Mouse (Mus musculus) stomach, embryonic 15.5 days (tissue): ENCODE results near the gene Pawr. TPM values are rescaled to one million over a fixed set of nuclear protein-coding genes. Genes with fewer than 3 reads are reported as not detected.

Source experiments
- ATAC-seq: fragments of 200-750 bp; cut with Nextera tagmentation; 2 replicates; pipeline ENCODE4 v1.8.0; 2017; ENCODE audit warnings: low read depth, moderate number of reproducible peaks, moderate TSS enrichment; ENCODE audit not compliant: insufficient read depth, low FRiP score
- H3K27ac ChIP-seq: fragments of 300-500 bp; sonication (generic); 2 replicates; pipeline ENCODE4 v1.5.1; 2015; ENCODE audit warnings: mild to moderate bottlenecking, inconsistent platforms
- H3K27me3 ChIP-seq: fragments of 300-500 bp; sonication (generic); replicated peaks from 2 replicates; pipeline ENCODE4 v1.6.1; 2015; ENCODE audit warnings: inconsistent platforms
- H3K36me3 ChIP-seq: fragments of 300-500 bp; sonication (generic); 2 replicates; pipeline ENCODE4 v1.6.1; 2015; ENCODE audit warnings: inconsistent platforms
- H3K4me1 ChIP-seq: fragments of 300-500 bp; sonication (generic); 2 replicates; pipeline ENCODE4 v1.6.1; 2015; ENCODE audit warnings: inconsistent platforms
- H3K4me2 ChIP-seq: fragments of 300-500 bp; sonication (generic); 2 replicates; pipeline ENCODE4 v1.6.1; 2015; ENCODE audit warnings: mild to moderate bottlenecking, inconsistent platforms
- H3K4me3 ChIP-seq: fragments of 300-500 bp; sonication (generic); replicated peaks from 2 replicates; pipeline ENCODE4 v1.5.1; 2015; ENCODE audit warnings: inconsistent platforms
- H3K9ac ChIP-seq: fragments of 300-500 bp; sonication (generic); 2 replicates; pipeline ENCODE4 v1.6.1; 2015; ENCODE audit warnings: inconsistent platforms
- H3K9me3 ChIP-seq: fragments of 300-500 bp; sonication (generic); 2 replicates; pipeline ENCODE4 v1.6.1; 2016; ENCODE audit warnings: inconsistent platforms
- WGBS: fragments of 180-500 bp; shearing (Covaris S2); methylation state at CpG from one replicate; pipeline ENCODE4 v1.1.7; 2015; 5-methylcytosine and 5-hydroxymethylcytosine counted together
- polyA plus RNA-seq: library from polyadenylated mRNA; unstranded; fragments of >200 nt; fragmentation: Nextera tagmentation; extraction: Ambion mirVana; gene quantifications from 2 replicates; pipeline ENCODE4 v1.2.1, GENCODE M21; 2015

Gene Pawr
- polyA plus RNA-seq, 1 experiment from 2014 or later: 15.0 TPM

DNA sequence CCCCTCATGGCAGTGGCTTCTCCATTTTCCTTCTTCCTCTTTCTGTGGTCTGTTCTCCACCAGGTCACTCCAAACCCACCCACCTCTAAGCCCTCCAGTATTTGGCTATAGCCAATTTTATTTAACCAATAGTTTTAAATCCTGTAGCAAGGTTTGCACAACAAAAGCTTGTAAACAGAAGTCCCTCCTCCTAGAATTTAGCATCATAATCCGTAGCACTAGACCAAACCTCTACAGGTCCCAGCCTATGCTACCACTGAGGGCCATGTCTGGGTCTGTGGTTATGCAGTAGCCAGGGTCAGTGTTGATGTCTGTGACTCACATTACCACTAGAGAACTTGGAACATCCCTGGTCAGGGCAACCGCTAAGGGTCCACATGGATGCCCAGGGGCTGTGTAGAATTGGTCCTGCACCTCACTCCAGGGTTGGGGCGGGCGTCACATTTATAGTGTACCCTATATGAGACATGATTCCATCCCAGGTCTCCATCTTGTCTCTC lies 71.5 kb downstream of the Pawr start:
- no peak for ATAC-seq
- Histone ChIP-seq H3K36me3 (no peaks in the 10 kb centered on the region), H3K4me1 (peaks cover 4% of the 10 kb centered on the region; the same call in 1 of the 2 replicates), H3K27ac (no peak overlapping the region), H3K27me3 (no peaks in the 10 kb centered on the region), H3K4me2 (no peak overlapping the region), H3K9me3 (no peaks in the 10 kb centered on the region), H3K9ac (no peak overlapping the region), H3K4me3 (no peak overlapping the region)
- WGBS: 90% methylated on average over 4 of the region's 4 CpGs

DNA sequence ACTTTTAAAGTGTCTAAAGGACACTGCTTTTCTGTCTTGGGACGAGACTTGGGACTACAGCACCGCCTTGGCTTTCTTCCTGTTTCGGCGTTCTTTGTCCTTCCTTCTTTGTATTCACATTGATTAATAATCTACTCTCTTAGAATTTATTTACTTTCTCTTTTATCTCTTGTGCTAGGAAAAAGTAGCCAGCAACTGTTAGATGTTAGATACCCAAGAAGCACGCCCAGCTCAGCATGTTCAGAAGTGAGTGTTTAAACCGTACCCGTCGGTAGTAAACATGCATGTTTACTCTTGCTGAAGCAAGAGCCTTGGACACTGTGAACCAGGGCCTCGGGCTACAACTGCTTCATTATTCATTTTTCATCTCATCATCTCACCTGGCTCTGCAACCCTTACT lies 72.2 kb downstream of the Pawr start:
- Histone ChIP-seq H3K9ac (no peak overlapping the region), H3K4me3 (no peak overlapping the region), H3K36me3 (no peaks in the 10 kb centered on the region), H3K27me3 (no peaks in the 10 kb centered on the region), H3K4me2 (no peak overlapping the region), H3K9me3 (no peaks in the 10 kb centered on the region), H3K27ac (peak overlapping the region; percentile 36), H3K4me1 (peaks cover 4% of the 10 kb centered on the region; the same call in 1 of the 2 replicates)
- 53% methylated on average over 9 of the region's 9 CpGs for WGBS
- no peak for ATAC-seq

DNA sequence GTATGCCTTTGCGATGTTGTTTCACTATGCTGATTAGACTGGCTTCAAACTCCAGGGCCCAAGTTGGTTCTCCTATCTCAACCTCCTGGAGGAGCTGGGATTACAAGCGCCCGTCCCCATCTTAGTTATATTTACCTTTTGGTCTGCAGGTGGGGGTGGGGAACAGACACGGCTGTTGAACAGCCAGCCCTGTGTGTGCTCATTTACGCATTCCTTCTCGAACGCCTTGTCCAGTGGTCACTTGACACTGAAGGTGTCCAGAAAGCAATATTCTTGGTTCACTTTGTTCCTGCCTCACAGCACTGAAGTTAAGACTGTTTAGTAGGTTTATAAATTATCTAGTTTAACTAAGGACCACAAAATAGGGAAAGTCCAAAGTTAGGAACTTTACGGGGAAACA lies 73.2 kb downstream of the Pawr start:
- peak overlapping the region; percentile 36; the same call in 1 of the 2 replicates for H3K27ac ChIP-seq
- no peak overlapping the region for H3K4me3 ChIP-seq

DNA sequence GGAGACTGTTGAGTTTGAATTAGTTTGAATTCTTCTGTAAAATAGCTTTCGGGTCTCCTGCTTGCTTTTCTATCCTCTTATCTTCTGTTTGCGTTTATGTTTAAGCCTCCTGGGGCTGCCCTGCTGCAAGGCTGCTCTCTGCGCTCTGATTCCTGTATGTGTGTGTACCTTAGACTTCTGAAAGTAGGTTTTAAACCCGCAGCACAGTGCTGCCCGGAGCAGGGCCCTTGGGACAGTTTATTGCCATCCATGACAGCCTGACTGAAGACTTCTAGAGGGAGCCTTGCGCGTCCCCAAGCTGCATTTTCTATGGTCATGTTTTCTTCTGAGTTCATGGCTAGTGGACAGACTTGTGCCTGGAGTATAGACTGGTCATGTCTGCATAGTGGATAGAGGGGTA lies 74.0 kb downstream of the Pawr start:
- Histone ChIP-seq H3K4me2 (peak overlapping the region; percentile 32), H3K9ac (no peak overlapping the region), H3K36me3 (no peaks in the 10 kb centered on the region), H3K4me3 (no peak overlapping the region), H3K27me3 (no peaks in the 10 kb centered on the region), H3K27ac (peak overlapping the region; percentile 68), H3K4me1 (peaks cover 4% of the 10 kb centered on the region; the same call in 1 of the 2 replicates), H3K9me3 (no peaks in the 10 kb centered on the region)
- ATAC-seq: 0 out of 2 replicates have a peak, but pooled peaks have one; percentile 32
- 34% methylated on average over 7 of the region's 7 CpGs for WGBS

More for the DNA sequence above, 73.2 kb downstream of the Pawr start:
- peaks cover 4% of the 10 kb centered on the region; the same call in 1 of the 2 replicates for H3K4me1 ChIP-seq
- H3K9me3 ChIP-seq: no peaks in the 10 kb centered on the region
- H3K9ac ChIP-seq: no peak overlapping the region
- H3K4me2 ChIP-seq: no peak overlapping the region
- H3K36me3 ChIP-seq: no peaks in the 10 kb centered on the region
- no peaks in the 10 kb centered on the region for H3K27me3 ChIP-seq
- WGBS: 45% methylated on average over 8 of the region's 8 CpGs
- no peak for ATAC-seq

DNA sequence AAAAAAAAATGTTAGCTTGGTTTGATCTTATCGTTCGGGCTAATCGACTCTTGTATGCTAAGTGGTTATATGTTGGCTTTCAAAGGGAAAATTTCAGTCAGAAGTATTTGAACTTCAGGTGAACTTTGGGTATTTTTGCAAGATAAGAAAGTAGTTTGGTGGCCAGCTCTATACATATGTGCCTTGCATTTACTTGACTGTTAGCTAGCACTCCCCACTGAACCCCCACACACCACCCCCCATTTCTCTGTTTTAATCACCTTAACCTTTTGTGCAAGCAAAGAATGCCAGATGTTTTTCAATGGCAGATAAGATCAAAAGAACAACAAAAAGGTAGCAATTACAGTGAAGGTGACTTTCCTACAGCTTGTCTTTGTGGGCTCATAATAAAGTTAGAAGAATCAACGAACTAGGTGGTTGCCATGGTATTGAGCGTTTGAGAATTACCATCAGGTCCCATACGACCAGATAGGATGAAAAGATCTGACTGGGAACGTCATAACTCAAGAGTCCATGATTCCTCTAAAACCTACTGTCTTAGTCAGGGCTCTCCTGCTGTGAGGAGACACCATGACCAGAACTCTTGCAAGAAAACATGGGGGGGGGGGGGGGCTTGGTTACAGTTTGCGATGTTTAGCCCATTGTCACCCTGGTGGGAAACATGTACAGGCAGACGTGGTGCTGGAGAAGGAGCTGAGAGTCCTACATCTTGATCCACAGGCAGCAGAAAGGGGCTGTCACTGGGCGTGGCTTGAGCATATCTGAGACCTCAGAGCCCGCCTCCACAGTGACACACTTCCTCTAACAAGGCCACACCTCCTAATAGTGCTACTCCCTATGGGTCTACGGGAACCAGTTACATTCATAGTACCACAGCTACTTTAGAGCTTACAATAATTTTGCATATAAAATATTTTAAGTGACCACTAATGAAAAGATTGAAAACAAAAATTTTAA lies 75.2 kb downstream of the Pawr start:
- 66% methylated on average over 12 of the region's 12 CpGs for WGBS
- peak; percentile 75 for ATAC-seq

DNA sequence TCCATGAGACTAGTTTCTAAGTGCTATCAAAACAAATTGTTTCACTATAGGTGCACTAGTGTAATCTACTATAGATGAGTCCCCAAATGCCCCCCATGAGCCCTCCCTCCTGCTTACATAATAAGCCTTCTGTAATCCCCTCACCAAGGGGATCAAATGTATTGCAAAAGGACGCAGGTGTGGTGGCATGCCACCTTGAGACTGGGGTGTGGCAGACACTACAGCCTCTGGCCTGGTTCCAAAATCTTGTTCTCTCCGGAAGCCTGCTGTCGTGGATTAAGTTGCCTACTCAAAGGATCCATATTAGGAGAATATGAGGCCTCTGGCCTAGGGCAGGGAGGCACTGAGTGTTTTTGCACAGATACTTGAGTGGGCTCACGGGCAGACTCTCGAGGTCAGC lies 76.1 kb downstream of the Pawr start:
- 36% methylated on average over 5 of the region's 5 CpGs for WGBS
- Histone ChIP-seq H3K4me2 (no peak overlapping the region), H3K36me3 (no peaks in the 10 kb centered on the region), H3K27ac (peak overlapping the region; percentile 23), H3K4me3 (no peak overlapping the region), H3K4me1 (peaks cover 4% of the 10 kb centered on the region; the same call in 1 of the 2 replicates), H3K27me3 (no peaks in the 10 kb centered on the region), H3K9ac (no peak overlapping the region), H3K9me3 (no peaks in the 10 kb centered on the region)
- ATAC-seq: no peak

More for the DNA sequence above, 75.2 kb downstream of the Pawr start:
- no peak overlapping the region for H3K4me2 ChIP-seq
- no peak overlapping the region for H3K4me3 ChIP-seq
- H3K27ac ChIP-seq: peak overlapping the region; percentile 68; the same call in 1 of the 2 replicates
- H3K4me1 ChIP-seq: peaks cover 4% of the 10 kb centered on the region; the same call in 1 of the 2 replicates
- no peak overlapping the region for H3K9ac ChIP-seq
- no peaks in the 10 kb centered on the region for H3K27me3 ChIP-seq
- no peaks in the 10 kb centered on the region for H3K9me3 ChIP-seq
- no peaks in the 10 kb centered on the region for H3K36me3 ChIP-seq

DNA sequence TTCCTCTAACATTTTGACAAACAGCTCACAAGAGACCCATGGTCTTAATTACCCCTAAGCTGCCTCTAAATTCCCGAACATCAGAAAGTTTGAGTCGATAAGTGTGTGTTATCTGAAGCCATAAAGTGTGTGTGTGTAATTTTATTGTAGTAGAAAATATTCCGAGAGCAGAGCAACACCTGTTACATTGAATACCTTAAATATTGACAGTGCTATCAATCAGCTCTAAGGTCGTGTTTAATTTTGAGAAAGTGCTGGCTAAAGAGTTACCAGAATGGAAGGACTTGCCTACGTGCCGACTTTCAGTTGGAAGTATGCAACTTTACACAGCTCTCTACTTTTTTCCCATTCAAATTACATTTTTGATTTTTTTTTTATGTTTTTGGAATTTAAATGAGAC lies 76.5 kb downstream of the Pawr start:
- no peak overlapping the region for H3K4me2 ChIP-seq
- no peaks in the 10 kb centered on the region for H3K27me3 ChIP-seq
- H3K4me3 ChIP-seq: no peak overlapping the region
- peaks cover 4% of the 10 kb centered on the region; the same call in 1 of the 2 replicates for H3K4me1 ChIP-seq
- H3K27ac ChIP-seq: peak overlapping the region; percentile 23
- WGBS: 53% methylated on average over 6 of the region's 6 CpGs
- no peaks in the 10 kb centered on the region for H3K36me3 ChIP-seq
- H3K9ac ChIP-seq: no peak overlapping the region
- peak; percentile 40; the same call in 1 of the 2 replicates for ATAC-seq
- H3K9me3 ChIP-seq: no peaks in the 10 kb centered on the region

DNA sequence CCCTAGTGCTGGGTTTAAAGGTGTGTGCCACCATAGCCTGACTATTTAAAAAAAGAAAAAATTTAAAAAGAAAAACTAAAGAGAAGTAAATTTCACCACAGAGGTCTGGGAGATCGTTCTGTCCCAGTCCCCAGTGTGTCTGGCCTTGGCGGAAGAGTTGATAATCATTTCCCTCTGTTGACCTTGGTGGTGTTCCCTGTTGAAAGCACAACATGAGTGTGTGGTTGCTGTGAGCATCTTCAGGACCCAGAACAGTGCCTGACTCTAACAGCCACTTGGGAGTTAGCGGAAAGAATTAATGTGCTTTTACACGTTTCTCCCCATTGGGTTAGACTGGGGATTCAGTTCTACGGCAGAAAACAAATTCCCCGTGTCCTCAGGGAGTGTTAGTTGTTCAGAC lies 77.1 kb downstream of the Pawr start:
- no peak overlapping the region for H3K9ac ChIP-seq
- no peaks in the 10 kb centered on the region for H3K36me3 ChIP-seq
- ATAC-seq: no peak
- no peak overlapping the region for H3K4me3 ChIP-seq
- H3K9me3 ChIP-seq: no peaks in the 10 kb centered on the region
- 68% methylated on average over 6 of the region's 6 CpGs for WGBS
- peak overlapping the region; percentile 23; the same call in 1 of the 2 replicates for H3K27ac ChIP-seq
- H3K4me2 ChIP-seq: no peak overlapping the region
- H3K27me3 ChIP-seq: no peaks in the 10 kb centered on the region
- peaks cover 4% of the 10 kb centered on the region; the same call in 1 of the 2 replicates for H3K4me1 ChIP-seq

DNA sequence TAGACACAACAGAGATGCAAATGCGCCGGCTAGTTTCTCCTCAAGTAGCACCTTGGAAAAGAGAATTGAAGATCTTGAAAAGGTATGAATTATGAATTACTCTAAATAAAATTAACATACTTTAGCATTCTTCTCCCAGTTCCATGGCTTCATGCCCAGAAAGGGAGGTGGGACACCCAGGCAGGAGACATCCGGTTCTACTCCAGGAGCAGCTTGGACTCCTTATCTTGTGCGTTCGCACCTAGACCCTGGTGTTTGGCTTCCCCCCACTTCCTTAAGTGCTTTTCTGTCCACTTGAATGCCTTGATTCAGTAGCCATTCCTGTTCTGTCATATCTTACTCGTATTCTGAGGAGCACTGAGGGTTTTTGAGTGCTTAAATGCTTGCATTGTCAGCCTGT lies 77.6 kb downstream of the Pawr start:
- no peak for ATAC-seq
- WGBS: 65% methylated on average over 6 of the region's 6 CpGs
- no peaks in the 10 kb centered on the region for H3K27me3 ChIP-seq
- H3K4me1 ChIP-seq: peaks cover 4% of the 10 kb centered on the region; the same call in 1 of the 2 replicates
- H3K9ac ChIP-seq: no peak overlapping the region
- peak overlapping the region; percentile 23; the same call in 1 of the 2 replicates for H3K27ac ChIP-seq
- no peaks in the 10 kb centered on the region for H3K9me3 ChIP-seq
- no peaks in the 10 kb centered on the region for H3K36me3 ChIP-seq
- H3K4me2 ChIP-seq: no peak overlapping the region
- no peak overlapping the region for H3K4me3 ChIP-seq

DNA sequence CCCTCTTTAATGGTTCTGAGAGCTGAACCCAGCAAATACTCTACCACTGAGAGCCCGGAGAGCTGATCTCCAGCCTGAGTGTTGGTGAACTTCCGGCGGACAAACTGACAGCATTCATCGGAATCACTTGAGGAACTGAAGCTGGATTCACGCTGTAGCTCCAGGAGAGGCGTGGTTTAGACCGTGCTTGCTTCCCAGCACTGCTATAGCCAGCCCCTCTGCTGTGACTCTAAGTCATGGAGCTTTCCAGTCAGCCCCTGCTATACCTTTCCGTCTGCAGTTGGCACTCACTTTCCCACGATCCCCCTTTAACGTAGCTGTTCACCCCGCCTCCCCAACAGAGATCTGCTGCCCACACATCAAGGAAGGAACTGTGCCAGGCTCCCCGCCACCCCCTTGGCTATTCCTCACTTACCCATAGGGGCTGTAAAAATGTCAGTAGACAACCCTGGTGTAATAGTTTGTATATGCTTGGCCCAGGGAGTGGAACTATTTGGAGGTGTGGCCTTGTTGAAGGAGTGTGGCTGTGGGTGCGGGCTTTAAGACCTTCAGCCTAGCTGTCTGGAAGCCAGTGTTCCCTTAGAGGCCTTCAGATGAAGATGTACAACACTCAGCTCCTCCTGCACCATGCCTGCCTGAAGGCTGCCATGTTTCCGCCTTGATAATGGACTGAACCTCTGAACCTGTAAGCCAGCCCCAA lies 83.2 kb downstream of the Pawr start:
- WGBS: 89% methylated on average over 14 of the region's 14 CpGs
- ATAC-seq: no peak
- H3K36me3 ChIP-seq: no peaks in the 10 kb centered on the region

DNA sequence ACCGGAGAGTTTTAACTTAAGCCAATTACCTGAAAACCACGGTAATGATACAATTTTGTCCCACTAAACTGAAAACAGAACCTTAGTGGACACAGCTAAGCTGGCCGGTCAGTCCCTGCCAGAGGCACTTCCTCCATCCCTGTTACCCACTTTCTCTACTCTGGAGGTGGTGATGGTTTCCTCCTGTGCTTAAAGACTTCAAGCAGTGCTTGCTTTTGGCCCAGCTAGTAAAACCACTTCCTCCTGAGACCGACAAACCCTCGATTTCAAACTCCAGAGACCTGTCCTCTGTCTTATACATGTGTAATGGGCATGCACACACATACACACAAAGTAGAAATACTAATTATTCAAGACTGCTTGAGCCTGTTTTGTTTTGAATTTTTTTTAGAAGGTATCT lies 85.5 kb downstream of the Pawr start:
- Histone ChIP-seq H3K27me3 (no peaks in the 10 kb centered on the region), H3K9me3 (no peaks in the 10 kb centered on the region), H3K9ac (no peak overlapping the region), H3K4me1 (no peaks in the 10 kb centered on the region), H3K27ac (no peak overlapping the region), H3K4me3 (no peak overlapping the region), H3K4me2 (no peak overlapping the region), H3K36me3 (no peaks in the 10 kb centered on the region)
- no peak for ATAC-seq
- WGBS: 81% methylated on average over 5 of the region's 5 CpGs

More for the DNA sequence above, 83.2 kb downstream of the Pawr start:
- Histone ChIP-seq H3K27me3 (no peaks in the 10 kb centered on the region), H3K4me3 (no peak overlapping the region), H3K4me1 (no peaks in the 10 kb centered on the region), H3K27ac (no peak overlapping the region), H3K9ac (no peak overlapping the region), H3K9me3 (no peaks in the 10 kb centered on the region), H3K4me2 (no peak overlapping the region)
